Mouse (Mus musculus) embryonic facial prominence, embryonic 10.5 days (tissue): ENCODE measurements at regions not wholly inside any gene's neighbourhood (a gene's known extent, or its start where the extent isn't known, plus 50 kb on each side); places are given as distances from the start of the nearest gene placed in this dataset.

Source experiments
- DNase-seq: peaks from one replicate; pipeline ENCODE4 v3.0.0-alpha.2; 2017; ENCODE audit warnings: low spot score
- H3K27ac ChIP-seq: fragments of 300-500 bp; sonication (generic); replicated peaks from 2 replicates; pipeline ENCODE4 v1.5.1; 2016; ENCODE audit warnings: mild to moderate bottlenecking
- H3K27me3 ChIP-seq: fragments of 300-500 bp; sonication (generic); replicated peaks from 2 replicates; pipeline ENCODE4 v1.6.1; 2016; ENCODE audit warnings: low read depth, mild to moderate bottlenecking; ENCODE audit not compliant: poor library complexity, severe bottlenecking
- H3K36me3 ChIP-seq: fragments of 300-500 bp; sonication (generic); replicated peaks from 2 replicates; pipeline ENCODE4 v1.6.1; 2016; ENCODE audit warnings: mild to moderate bottlenecking, moderate library complexity
- H3K4me1 ChIP-seq: fragments of 300-500 bp; sonication (generic); 2 replicates; pipeline ENCODE4 v1.6.1; 2016
- H3K4me3 ChIP-seq: fragments of 300-500 bp; sonication (generic); 2 replicates; pipeline ENCODE4 v1.5.1; 2016; ENCODE audit warnings: mild to moderate bottlenecking, moderate library complexity
- H3K9me3 ChIP-seq: fragments of 300-500 bp; sonication (generic); 2 replicates; pipeline ENCODE4 v1.6.1; 2016; ENCODE audit warnings: mild to moderate bottlenecking
- WGBS: fragments of 180-500 bp; shearing (Covaris S2); methylation state at CpG from one replicate; pipeline ENCODE4 v1.1.7; 2016; 5-methylcytosine and 5-hydroxymethylcytosine counted together

DNA sequence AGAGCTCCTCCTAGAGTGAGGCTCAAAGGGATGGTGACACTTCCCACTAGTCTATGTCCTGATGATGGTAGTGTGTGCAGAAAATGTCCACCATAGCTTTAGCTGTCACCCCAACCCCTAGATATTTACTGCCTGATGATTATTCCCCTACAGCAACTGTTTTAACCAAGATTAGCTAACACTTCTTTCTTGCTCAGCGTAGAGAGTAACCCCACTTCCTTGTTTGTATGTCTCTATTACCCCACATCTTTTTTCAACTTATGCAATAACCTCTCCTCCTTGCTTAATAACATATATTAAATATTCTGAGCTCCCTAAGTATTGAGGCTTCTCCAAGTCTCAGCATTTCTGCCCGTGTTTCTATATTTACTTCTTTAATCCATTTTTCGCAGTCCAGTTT lies 404.2 kb upstream of the Cntn3 start:
- Histone ChIP-seq H3K27me3 (no peaks in the 10 kb centered on the region), H3K36me3 (no peaks in the 10 kb centered on the region)

DNA sequence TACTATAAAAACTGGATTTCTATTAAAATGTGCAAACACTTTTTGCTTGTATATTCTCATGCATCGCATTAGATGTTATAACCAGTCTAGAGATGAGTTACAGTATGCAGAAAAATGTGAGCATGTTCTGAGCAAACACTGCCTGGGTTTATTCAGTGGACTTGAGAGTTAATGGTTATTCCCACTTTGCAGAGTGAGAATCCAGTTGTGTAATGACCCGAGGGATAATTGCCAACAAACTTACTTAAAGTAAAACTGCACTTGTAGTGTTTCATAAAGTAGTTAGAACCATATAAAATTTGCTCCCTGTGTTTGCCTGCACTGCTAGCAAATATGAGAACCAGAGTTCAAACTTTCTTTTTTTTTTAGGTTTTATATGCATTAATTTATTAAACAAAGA lies 450.4 kb upstream of the Cntn3 start:
- no peaks in the 10 kb centered on the region for H3K9me3 ChIP-seq
- H3K36me3 ChIP-seq = no peaks in the 10 kb centered on the region
- H3K4me3 ChIP-seq = no peak overlapping the region
- H3K27me3 ChIP-seq = no peaks in the 10 kb centered on the region
- WGBS = 84% methylated on average over 2 of the region's 2 CpGs
- no peak overlapping the region for H3K27ac ChIP-seq
- DNase-seq = no peak
- H3K4me1 ChIP-seq = no peaks in the 10 kb centered on the region

More for the DNA sequence above, 404.2 kb upstream of the Cntn3 start:
- H3K27ac ChIP-seq = no peak overlapping the region
- 90% methylated on average over 3 of the region's 3 CpGs for WGBS
- no peaks in the 10 kb centered on the region for H3K4me1 ChIP-seq
- H3K9me3 ChIP-seq = no peaks in the 10 kb centered on the region
- H3K4me3 ChIP-seq = no peak overlapping the region
- no peak for DNase-seq

DNA sequence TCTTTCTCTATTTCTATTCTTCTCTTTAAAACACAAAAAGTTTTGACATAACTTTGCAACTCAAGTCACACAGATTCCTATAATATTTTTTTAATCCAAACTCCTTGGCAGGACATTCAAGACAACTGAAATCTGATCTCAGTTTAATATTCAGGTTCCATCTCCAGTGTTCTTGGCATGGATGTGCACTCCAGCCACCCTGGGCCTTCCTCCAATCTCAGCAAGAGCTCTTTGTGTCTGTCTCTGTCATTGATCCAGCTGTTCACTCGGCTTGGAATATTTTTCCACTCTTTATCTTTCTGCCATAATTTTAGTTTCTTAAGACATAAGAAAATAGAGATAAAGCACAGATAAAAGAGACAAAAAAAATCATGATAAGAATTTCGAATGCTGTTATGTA lies 451.1 kb upstream of the Cntn3 start:
- Histone ChIP-seq H3K9me3 (no peaks in the 10 kb centered on the region), H3K27ac (no peak overlapping the region), H3K4me3 (no peak overlapping the region), H3K27me3 (no peaks in the 10 kb centered on the region), H3K36me3 (no peaks in the 10 kb centered on the region), H3K4me1 (no peaks in the 10 kb centered on the region)
- no peak for DNase-seq
- WGBS = 82% methylated on average over 2 of the region's 2 CpGs

DNA sequence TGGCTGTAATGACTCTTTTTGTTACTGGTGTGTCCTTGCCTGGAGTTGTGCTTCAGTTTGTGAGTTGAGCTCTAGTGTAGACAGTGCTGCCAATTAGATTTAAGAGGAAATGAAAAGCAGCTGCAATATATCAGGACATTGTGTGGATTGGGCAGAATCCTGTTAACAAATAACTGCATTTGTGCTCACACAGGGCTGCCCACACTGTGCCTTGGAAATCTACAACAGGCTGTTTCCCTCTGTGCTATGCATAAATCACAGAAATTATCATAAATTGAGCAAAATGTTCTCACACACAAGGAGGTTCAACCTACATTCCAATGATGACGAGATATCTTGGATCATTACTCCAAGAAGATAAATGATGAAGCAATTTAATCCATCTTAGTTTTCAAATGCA lies 455.2 kb upstream of the Cntn3 start:
- Histone ChIP-seq H3K27ac (no peak overlapping the region), H3K27me3 (no peaks in the 10 kb centered on the region), H3K36me3 (no peaks in the 10 kb centered on the region), H3K4me3 (no peak overlapping the region), H3K4me1 (no peaks in the 10 kb centered on the region), H3K9me3 (no peaks in the 10 kb centered on the region)
- WGBS = 76% methylated on average over 1 of the region's 1 CpGs
- no peak for DNase-seq

DNA sequence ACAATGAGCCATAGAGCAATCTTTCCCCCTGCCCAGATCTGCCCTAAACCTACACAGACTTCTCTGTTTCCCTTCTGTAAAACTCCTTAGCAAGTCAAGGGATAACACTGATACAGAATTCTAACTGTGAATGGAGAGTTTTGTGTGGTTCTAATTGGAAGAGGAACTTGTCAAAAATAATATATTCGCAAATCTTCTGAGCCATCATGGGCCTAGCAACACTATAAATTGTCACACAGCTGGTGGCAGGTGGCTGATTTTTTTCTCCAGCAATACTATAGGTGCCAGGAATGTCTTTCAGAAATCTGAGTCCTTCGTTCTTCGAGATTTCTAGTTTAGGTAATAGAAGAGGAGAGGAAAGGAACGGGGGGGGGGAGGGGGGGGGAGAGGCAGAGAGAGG lies 460.5 kb upstream of the Cntn3 start:
- Histone ChIP-seq H3K4me3 (no peak overlapping the region), H3K27ac (no peak overlapping the region), H3K36me3 (no peaks in the 10 kb centered on the region), H3K9me3 (no peaks in the 10 kb centered on the region), H3K4me1 (0 out of 2 replicates have a peak, but pooled peaks cover 4% of the 10 kb centered on the region), H3K27me3 (no peaks in the 10 kb centered on the region)
- no peak for DNase-seq
- WGBS = 53% methylated on average over 3 of the region's 4 CpGs

DNA sequence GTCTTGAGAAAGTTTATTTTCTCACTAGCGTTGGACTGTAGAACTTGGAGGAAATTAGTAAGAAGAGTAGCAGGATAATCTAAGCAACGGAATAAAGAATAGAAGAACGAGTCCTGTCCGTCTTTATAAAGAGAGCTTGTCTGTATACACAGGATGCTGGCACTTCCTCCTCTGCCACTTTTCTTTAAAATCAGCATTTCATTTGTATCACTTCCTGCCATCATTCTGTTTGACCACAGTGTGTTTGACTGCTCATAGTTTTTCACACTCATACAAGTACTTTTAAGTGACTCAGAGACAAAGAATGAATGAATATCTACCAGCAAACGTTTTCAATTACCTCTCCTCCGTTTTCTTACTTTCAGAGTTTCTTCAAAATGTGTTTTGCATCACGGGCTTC lies 461.0 kb upstream of the Cntn3 start:
- no peak for DNase-seq
- WGBS = 21% methylated on average over 7 of the region's 7 CpGs
- H3K36me3 ChIP-seq = no peaks in the 10 kb centered on the region
- H3K27ac ChIP-seq = no peak overlapping the region
- no peak overlapping the region for H3K4me3 ChIP-seq
- no peaks in the 10 kb centered on the region for H3K27me3 ChIP-seq
- H3K9me3 ChIP-seq = no peaks in the 10 kb centered on the region
- H3K4me1 ChIP-seq = 0 out of 2 replicates have a peak, but pooled peaks cover 4% of the 10 kb centered on the region

DNA sequence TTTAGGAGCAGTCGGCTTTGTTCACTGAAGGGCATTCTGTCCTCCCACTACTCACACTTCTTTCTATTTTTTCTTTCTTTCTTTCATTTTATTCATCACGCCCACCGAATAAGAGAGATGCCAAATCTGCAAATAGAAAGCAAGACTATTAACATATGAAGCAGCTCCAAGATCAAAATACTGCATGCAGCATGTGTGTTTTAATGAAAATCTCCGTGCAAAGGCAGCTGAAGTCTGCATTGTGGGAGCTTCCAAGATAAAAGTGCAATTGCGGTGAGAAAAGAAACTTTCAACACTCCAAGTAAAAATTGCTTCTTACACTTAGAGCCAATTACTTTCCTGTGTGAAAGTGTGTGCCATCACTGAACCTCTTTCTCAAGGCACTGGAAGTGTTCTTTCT lies 449.8 kb upstream of the Chl1 start:
- H3K27ac ChIP-seq = no peak overlapping the region
- H3K9me3 ChIP-seq = no peaks in the 10 kb centered on the region
- no peak overlapping the region for H3K4me3 ChIP-seq
- 75% methylated on average over 5 of the region's 5 CpGs for WGBS
- H3K36me3 ChIP-seq = no peaks in the 10 kb centered on the region
- H3K27me3 ChIP-seq = no peaks in the 10 kb centered on the region
- DNase-seq = no peak
- no peaks in the 10 kb centered on the region for H3K4me1 ChIP-seq

DNA sequence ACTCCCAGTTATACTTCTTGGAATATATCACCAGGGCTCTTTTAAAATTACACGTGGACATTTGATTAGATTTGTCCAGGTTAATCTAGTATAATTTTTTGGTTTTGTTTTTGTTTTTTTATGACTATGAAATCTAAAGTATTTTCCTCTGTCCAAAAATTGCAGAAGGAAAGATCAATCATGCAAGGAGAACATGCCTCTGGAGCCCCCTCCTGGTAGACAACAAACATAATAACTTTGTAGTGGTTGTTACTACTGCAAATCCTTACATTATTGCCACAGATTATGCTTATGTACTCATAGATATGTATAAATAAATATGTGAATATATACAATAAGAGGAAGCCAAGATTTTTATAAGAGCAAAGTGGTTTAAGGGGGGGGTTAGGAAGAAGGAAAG lies 404.2 kb upstream of the Chl1 start:
- WGBS = 41% methylated on average over 1 of the region's 1 CpGs
- no peak overlapping the region for H3K4me3 ChIP-seq
- H3K4me1 ChIP-seq = no peaks in the 10 kb centered on the region
- no peaks in the 10 kb centered on the region for H3K27me3 ChIP-seq
- no peak overlapping the region for H3K27ac ChIP-seq
- no peaks in the 10 kb centered on the region for H3K36me3 ChIP-seq
- no peak for DNase-seq
- H3K9me3 ChIP-seq = no peaks in the 10 kb centered on the region

DNA sequence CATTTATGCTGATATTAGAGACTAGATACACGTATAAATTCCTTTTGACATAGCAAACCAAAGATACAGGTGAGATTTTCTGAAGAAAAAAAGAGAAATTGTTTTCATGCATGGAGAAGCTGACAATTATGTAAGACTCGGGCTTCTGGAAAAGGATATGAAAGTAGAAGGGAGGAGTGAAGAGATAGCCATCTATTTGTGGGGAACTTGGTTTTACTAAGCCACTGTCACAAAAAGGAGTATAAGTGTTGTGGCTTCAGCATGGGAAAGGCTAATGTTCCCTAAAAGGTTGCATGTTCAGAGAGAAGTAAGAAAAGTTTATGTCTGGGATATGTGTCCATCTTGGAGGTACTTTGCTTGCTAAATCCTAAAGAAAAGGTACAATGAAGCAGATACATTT lies 390.8 kb upstream of the Chl1 start:
- H3K36me3 ChIP-seq = no peaks in the 10 kb centered on the region
- no peaks in the 10 kb centered on the region for H3K9me3 ChIP-seq
- 83% methylated on average over 2 of the region's 2 CpGs for WGBS
- H3K27me3 ChIP-seq = no peaks in the 10 kb centered on the region
- no peak overlapping the region for H3K27ac ChIP-seq
- DNase-seq = no peak
- H3K4me1 ChIP-seq = no peaks in the 10 kb centered on the region
- H3K4me3 ChIP-seq = no peak overlapping the region

DNA sequence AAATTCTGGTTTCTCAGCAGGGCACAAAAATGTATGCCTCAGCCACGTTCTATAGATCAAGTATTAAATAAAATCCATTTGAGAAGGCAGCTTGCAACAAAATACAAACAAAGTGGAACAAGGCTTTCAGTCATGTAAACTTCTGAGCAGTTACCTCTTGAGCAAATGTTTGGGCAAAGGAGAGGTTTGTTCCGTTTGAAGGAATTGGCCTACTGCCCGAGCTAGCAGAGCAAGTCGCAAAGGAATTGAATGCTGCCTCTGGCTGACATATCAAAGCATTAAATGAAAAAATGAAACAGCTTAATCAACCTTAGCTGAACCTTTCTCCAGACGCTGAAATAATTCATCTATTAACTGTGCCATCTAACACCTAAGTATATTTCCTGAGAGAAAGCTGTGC lies 369.5 kb upstream of the Chl1 start:
- Histone ChIP-seq H3K27ac (no peak overlapping the region), H3K9me3 (no peaks in the 10 kb centered on the region), H3K27me3 (no peaks in the 10 kb centered on the region), H3K4me1 (no peaks in the 10 kb centered on the region), H3K4me3 (no peak overlapping the region), H3K36me3 (no peaks in the 10 kb centered on the region)
- WGBS = 87% methylated on average over 5 of the region's 5 CpGs
- no peak for DNase-seq

DNA sequence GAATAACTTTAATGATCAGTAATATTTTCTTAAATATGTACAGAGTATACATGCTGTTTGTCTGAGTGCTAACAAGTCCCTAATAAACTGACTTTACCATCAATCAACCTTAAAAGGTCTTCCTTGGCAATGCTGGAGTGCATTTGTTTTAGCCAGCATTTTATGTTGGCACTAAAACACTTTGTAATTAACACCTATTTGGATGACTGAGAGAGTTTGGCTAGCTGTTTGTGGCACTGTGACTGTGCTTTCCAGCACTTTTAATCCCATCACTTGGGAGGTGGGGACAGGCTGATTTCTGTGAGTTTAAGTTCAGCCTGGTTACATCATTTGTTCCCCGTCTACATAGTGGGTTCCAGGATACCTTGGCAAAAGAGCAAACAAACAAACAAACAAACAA lies 332.5 kb upstream of the Chl1 start:
- 74% methylated on average over 1 of the region's 1 CpGs for WGBS

DNA sequence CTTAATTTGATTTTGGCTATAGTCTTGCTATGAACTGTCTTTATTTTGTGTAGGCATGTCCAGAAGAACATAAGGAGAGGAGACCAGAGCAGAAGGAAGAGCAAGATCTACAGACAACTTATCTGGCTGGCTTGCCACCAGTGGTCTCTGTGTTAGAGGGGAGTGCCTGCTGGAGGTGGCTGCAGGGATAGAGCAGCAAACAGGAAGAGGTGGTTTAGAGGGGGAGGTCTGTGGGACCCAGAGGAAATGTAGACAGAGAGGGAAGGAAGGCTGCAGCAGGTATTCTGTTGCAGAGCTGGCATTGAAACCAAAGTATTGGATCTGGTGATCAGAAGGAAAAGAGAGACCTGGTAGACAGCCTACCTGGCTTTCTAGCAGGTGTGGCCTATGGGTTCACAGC lies 327.0 kb upstream of the Chl1 start:
- H3K4me1 ChIP-seq = no peaks in the 10 kb centered on the region
- no peak for DNase-seq

More for the DNA sequence above, 332.5 kb upstream of the Chl1 start:
- Histone ChIP-seq H3K4me3 (no peak overlapping the region), H3K27me3 (no peaks in the 10 kb centered on the region), H3K9me3 (no peaks in the 10 kb centered on the region), H3K36me3 (no peaks in the 10 kb centered on the region), H3K27ac (no peak overlapping the region), H3K4me1 (no peaks in the 10 kb centered on the region)
- DNase-seq = no peak

DNA sequence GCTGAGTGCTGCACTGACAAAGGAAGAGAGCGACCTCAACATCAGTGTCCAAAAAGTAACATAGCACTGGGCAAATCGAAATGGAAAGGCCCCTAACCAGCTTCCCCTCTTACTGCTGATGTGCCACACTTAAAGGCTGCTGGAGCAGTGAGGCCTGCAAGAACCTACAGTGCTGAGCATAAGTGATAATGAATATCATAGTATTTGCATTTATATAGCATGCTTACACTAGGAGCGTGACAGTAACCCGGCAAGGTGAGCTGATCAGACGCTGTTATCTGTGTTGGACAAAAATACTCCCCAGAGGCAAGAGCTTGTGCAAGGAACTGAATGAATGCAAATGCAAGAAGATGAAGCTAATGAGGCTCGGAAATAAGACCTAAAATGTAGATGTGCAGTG lies 313.5 kb upstream of the Chl1 start:
- Histone ChIP-seq H3K27me3 (no peaks in the 10 kb centered on the region), H3K4me1 (no peaks in the 10 kb centered on the region), H3K9me3 (no peaks in the 10 kb centered on the region), H3K4me3 (no peak overlapping the region), H3K27ac (no peak overlapping the region), H3K36me3 (no peaks in the 10 kb centered on the region)
- 89% methylated on average over 6 of the region's 6 CpGs for WGBS
- DNase-seq = no peak

More for the DNA sequence above, 327.0 kb upstream of the Chl1 start:
- H3K27me3 ChIP-seq = no peaks in the 10 kb centered on the region
- no peaks in the 10 kb centered on the region for H3K9me3 ChIP-seq
- H3K27ac ChIP-seq = no peak overlapping the region
- no peak overlapping the region for H3K4me3 ChIP-seq
- no peaks in the 10 kb centered on the region for H3K36me3 ChIP-seq

DNA sequence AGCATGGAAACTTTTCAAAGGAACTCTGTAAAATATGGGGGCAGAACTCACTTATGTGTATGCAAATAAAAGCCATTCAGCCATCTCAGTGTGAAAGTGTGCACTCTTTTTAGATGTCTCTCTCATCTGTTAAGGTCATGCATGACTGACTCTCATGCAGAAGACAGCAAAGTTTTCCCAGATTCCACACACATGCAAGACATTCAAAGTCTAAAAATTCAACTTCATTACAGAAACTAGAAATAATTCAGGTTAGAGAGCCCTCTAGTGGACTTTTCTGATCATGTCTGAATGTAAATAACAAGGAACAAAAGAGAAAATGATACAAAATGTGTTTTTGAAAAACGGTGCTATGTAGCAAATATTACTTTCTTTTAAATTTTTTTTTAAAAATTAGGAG lies 308.8 kb upstream of the Chl1 start:
- Histone ChIP-seq H3K36me3 (no peaks in the 10 kb centered on the region), H3K9me3 (no peaks in the 10 kb centered on the region), H3K4me1 (no peaks in the 10 kb centered on the region), H3K27me3 (no peaks in the 10 kb centered on the region), H3K27ac (no peak overlapping the region), H3K4me3 (no peak overlapping the region)
- 26% methylated on average over 1 of the region's 1 CpGs for WGBS
- no peak for DNase-seq
